Comparison of ENCODE assay signal across 8 mouse cellular contexts in genomic region chr19:45542061-45542460, GRCm38 (mm10). TPM values are rescaled to one million over a fixed set of nuclear protein-coding genes. Genes with fewer than 3 reads are reported as not detected.
DNase-seq lines count a peak whose midpoint lies in the region; ATAC-seq and TF ChIP-seq lines count a peak whose summit lies in the region.

No protein-coding gene starts in this region.

- H3K4me3 ChIP-seq in limb, embryonic 14.5 days (replicated peaks; ENCODE audit: low read length), result peak overlapping the region; percentile 39
- peak overlapping the region; percentile 36 for H3K4me3 ChIP-seq in stomach, embryonic 16.5 days (replicated peaks; ENCODE audit: low read length)

- H3K27ac ChIP-seq in limb, embryonic 14.5 days (replicated peaks; ENCODE audit: low read depth, low read length), result no peak overlapping the region
- H3K27ac ChIP-seq in stomach, embryonic 16.5 days (ENCODE audit: low read length), result no peak overlapping the region

- no peaks in the 10 kb centered on the region for H3K36me3 ChIP-seq in limb, embryonic 14.5 days (ENCODE audit: control insufficient read depth, insufficient read depth, low read length)
- no peaks in the 10 kb centered on the region for H3K36me3 ChIP-seq in stomach, embryonic 16.5 days (ENCODE audit: control insufficient read depth, insufficient read depth, low read length)

- peaks cover 24% of the 10 kb centered on the region for H3K27me3 ChIP-seq in limb, embryonic 14.5 days (ENCODE audit: control insufficient read depth, insufficient read depth, low read length)
- H3K27me3 ChIP-seq in stomach, embryonic 16.5 days (ENCODE audit: control insufficient read depth, insufficient read depth, low read length), result peaks cover 25% of the 10 kb centered on the region

- no peak for ATAC-seq in limb, embryonic 14.5 days (ENCODE audit: low FRiP score, low read depth)
- ATAC-seq in stomach, embryonic 16.5 days (ENCODE audit: insufficient read depth, low FRiP score), result no peak

- peak overlapping the region; percentile 76 for H3K4me2 ChIP-seq in limb, embryonic 14.5 days (replicated peaks; ENCODE audit: low read depth, low read length, severe bottlenecking)
- peak overlapping the region; percentile 72 for H3K4me2 ChIP-seq in stomach, embryonic 16.5 days (ENCODE audit: low read depth, low read length)

- peaks cover 5% of the 10 kb centered on the region; the same call in 1 of the 2 replicates for H3K4me1 ChIP-seq in limb, embryonic 14.5 days (ENCODE audit: control insufficient read depth, insufficient read depth, low read length)
- H3K4me1 ChIP-seq in stomach, embryonic 16.5 days (ENCODE audit: control insufficient read depth, insufficient read depth, low read length), result peaks cover 10% of the 10 kb centered on the region

- no peaks in the 10 kb centered on the region for H3K9me3 ChIP-seq in limb, embryonic 14.5 days (ENCODE audit: control insufficient read depth, low read length)
- H3K9me3 ChIP-seq in stomach, embryonic 16.5 days (replicated peaks; ENCODE audit: control insufficient read depth, low read length), result no peaks in the 10 kb centered on the region

- DNase-seq in embryo, embryonic 10.5 days (ENCODE audit: low spot score), result peak; percentile 25
- no peak for DNase-seq in embryo, embryonic 9.5 days (ENCODE audit: extremely low spot score)
- peak; percentile 19 for DNase-seq in retina, postnatal 1 day
- no peak for DNase-seq in retina, embryonic 14.5 days (ENCODE audit: low spot score)
- DNase-seq in limb, embryonic 14.5 days (ENCODE audit: low spot score), result no peak
- no peak for DNase-seq in cerebellum, postnatal 4 days (ENCODE audit: low spot score in 2 of 2)
- DNase-seq in gastrocnemius, postnatal 4 days (ENCODE audit: low spot score in 2 of 2), result no peak

- 18% methylated on average over 3 of the region's 3 CpGs for WGBS in limb, embryonic 14.5 days
- WGBS in stomach, embryonic 16.5 days, result 22% methylated on average over 3 of the region's 3 CpGs

- TF ChIP-seq POLR2A in limb, embryonic 14.5 days (IDR thresholded peaks at IDR 0.05; ENCODE audit: borderline replicate concordance, extremely low read depth, insufficient read depth, insufficient read length), result no peak

- no peak overlapping the region for H3K9ac ChIP-seq in limb, embryonic 14.5 days (ENCODE audit: low read depth, low read length, severe bottlenecking)
- H3K9ac ChIP-seq in stomach, embryonic 16.5 days (ENCODE audit: low read length), result no peak overlapping the region

RNA-seq across cellular contexts. Expression of gene Poll, which starts 18.3 kb away (rescaled TPM):
- polyA plus RNA-seq in limb, embryonic 14.5 days (2012; rRNA removed), result 12.5 and 14.5 TPM in 2 replicates
- 12.3 and 14.0 TPM in 2 replicates for polyA plus RNA-seq in limb, embryonic 14.5 days (2014; fragmentation: Nextera tagmentation; extraction: Ambion mirVana)
- 12.5 and 13.2 TPM in 2 replicates for polyA plus RNA-seq in stomach, embryonic 16.5 days (2015; fragmentation: Nextera tagmentation; extraction: Ambion mirVana)
- 10 to 100 TPM in 1 of 2 experiments, 1 to 10 TPM in 1; 8.5 to 10.6 TPM for total RNA-seq in gastrocnemius, postnatal 4 days (2021)

RNA-seq across cellular contexts. Expression of gene Gm17018, which starts 18.4 kb away (rescaled TPM):
- polyA plus RNA-seq in limb, embryonic 14.5 days (2012; rRNA removed), result 12.1 and 15.9 TPM in 2 replicates
- polyA plus RNA-seq in limb, embryonic 14.5 days (2014; fragmentation: Nextera tagmentation; extraction: Ambion mirVana), result 39.6 and 41.2 TPM in 2 replicates
- 40.1 and 43.4 TPM in 2 replicates for polyA plus RNA-seq in stomach, embryonic 16.5 days (2015; fragmentation: Nextera tagmentation; extraction: Ambion mirVana)
- total RNA-seq in gastrocnemius, postnatal 4 days (2021), result 10 to 100 TPM; 13.1 to 13.6 TPM

Comparison
In these comparisons a context has a peak if more than half of its experiments do, and no peak if none do; other contexts are left out.
1. DNase-seq: peak in embryo, embryonic 10.5 days (single experiment) and retina, postnatal 1 day (single experiment); none in embryo, embryonic 9.5 days (single experiment), retina, embryonic 14.5 days (single experiment), limb, embryonic 14.5 days (single experiment), cerebellum, postnatal 4 days (0 of 2) and gastrocnemius, postnatal 4 days (0 of 2).